Mouse (Mus musculus): Measurements from ENCODE around the gene C1d.

GRCm38 (mm10) chr11:17256813-17257365 is 490 bp upstream of the C1d start:
- TF ChIP-seq POLR2A (IDR thresholded peaks at IDR 0.05; ENCODE audit: control insufficient read depth, low read depth, low read length) (no peak), CTCF (IDR thresholded peaks at IDR 0.05; ENCODE audit: control insufficient read depth, insufficient read depth, insufficient replicate concordance, low read depth, low read length) (no peak)
